Mouse (Mus musculus) gastrocnemius, postnatal 14 days (tissue): ENCODE measurements around the gene Zfyve1. TPM values are rescaled to one million over a fixed set of nuclear protein-coding genes. Genes with fewer than 3 reads are reported as not detected.
A peak's percentile ranks its signal among the peaks of the same experiment; 100 is the strongest.
"Not testable (repeated sequence)": the region's sequence is repeated elsewhere in the genome, so short reads cannot be mapped to it uniquely, and the experiment has no call there.

Experiments
- DNase-seq: peaks from one replicate; pipeline ENCODE4 v3.0.0; 2021; ENCODE audit warnings: mixed read lengths
- intact Hi-C: fragments of 180-260 bp; cut with DNase I; formaldehyde crosslinking; loops from one replicate; pipeline ENCODE4 v1.15.1; 2025; ENCODE audit warnings: low total_unique reads
- long read RNA-seq, 2 experiments: library from polyadenylated mRNA; stranded (forward); transcript quantifications; one replicate each; pipeline ENCODE4 v2.0.0; 2021
- total RNA-seq, 2 experiments: library from RNA; stranded (reverse); gene quantifications; 2 replicates each; pipeline ENCODE4 v1.2.3; 2021

The Zfyve1 gene
- total RNA-seq = 10 to 100 TPM; 14.1 to 19.1 TPM
- long read RNA-seq, experiment 1, full-length matches to known transcripts = 4 of 8 reads
- long read RNA-seq, experiment 1, partial matches to known transcripts = 2 of 8 reads
- long read RNA-seq, experiment 1, other reads (novel, unspliced or antisense) = 2 of 8 reads
- long read RNA-seq, experiment 2, full-length matches to known transcripts = 4 of 9 reads
- long read RNA-seq, experiment 2, partial matches to known transcripts = 1 of 9 reads
- long read RNA-seq, experiment 2, other reads (novel, unspliced or antisense) = 4 of 9 reads

DNA sequence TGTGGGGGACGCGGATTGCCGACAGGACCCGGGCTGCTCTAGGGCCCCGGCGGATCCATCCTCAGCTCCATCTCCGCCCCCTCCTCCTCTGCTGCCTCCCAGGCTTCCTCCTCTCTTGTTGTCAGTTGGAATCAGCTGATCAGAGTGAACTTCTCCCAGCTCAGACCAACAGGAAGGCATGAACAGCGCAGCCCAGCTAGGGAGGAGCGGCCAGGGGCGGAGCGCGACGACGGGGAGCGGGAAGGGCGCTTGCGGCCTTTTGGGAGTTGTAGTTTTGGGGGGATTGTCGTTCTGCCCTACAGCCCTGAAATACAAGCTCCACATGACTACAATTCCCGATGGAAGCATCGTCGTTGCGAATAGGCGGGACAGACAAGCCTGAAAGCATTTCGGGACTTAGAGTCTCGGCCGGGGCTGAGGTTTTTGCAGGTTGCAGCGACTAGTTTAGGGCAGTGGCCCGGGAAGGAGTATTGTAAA, at the start of gene Zfyve1:
Gene Zfyve1, minus strand, starts transcription at position 198 of the 477 bp plus-strand sequence.
- DNase-seq = peak; percentile 95
- intact Hi-C loops = no loop called here

DNA sequence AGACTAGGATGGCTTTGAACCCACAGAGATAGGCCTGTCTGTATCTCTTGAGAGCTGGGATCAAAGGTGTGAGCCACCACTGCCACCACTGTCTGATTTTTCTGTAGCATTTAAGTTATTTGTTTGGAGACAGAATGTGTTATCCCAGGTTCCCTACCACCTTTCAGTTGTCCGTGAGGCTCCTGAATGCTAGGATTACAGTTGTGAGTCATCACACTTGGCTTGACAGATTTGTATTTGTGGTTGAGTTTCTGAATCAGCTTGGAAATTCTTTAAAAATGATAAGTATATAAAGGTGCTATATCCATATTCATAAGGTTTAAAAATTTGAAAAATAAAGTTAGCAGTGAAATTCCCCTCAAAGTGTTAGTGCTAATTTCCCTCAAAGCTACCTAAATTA, 46.1 kb upstream of the Zfyve1 start:
- no peak for DNase-seq
- intact Hi-C loops = no loop called here

DNA sequence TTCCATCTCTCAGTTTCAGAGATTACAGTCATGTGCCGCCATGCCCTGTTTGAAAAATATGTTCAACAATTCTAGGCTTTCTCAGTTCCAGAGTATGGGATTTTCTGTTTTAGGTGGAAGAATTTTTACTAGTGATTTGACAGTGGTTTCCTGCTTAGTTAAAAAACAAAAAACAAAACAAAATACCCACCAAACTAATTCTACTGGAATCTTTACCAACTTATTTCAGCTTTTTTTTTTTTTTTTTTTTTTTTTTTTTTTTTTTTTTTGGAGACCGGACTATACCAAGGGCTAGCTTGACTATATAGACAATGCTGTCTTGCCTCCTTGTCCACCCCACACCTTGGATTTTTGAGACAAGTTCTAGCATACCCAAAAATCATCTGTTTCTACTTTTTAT, 44.2 kb upstream of the Zfyve1 start:
- no peak for DNase-seq
- intact Hi-C loops = no loop called here

DNA sequence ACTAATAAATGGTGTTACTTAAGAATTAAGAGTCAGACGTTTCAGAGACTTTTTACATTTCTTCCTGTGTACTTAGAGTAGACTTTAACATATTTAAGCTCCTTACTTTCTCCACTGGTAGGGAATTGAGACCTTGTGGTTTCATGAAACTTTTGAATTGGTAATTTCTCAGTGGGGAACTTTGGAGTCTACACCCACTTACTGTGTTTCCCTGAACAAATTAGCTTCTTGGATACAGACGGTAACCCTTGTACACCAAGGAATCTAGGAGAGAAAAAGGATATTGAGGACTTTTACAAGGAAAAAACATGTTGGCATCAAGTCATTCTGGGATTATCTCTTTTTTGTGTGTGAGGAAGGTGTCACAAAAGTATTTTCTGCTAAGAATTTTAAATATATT, 36.8 kb upstream of the Zfyve1 start:
- intact Hi-C loops = loop anchor here (10.0 kb wide), 1 partner anchor 51 kb away; the partner anchor contains the start of gene Psen1
- DNase-seq = no peak

DNA sequence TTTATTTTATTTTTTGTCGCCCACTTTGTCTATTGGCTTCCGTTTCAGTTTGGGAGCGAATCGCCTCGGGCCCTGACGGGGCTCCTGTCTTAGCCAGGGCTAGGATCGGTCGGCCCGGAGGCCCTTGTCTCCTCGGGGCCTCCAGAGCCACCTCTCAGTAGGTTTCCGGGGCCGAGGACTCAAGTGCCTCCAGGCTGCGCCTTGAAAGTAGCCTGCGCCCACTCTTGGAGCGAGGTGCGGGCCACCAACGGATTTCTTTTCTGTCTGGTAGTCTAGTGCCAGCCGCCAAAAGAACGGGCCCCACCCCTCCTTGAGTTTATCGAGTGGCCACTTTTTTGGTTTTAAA, 35.6 kb upstream of the Zfyve1 start:
- peak; percentile 18 for DNase-seq

DNA sequence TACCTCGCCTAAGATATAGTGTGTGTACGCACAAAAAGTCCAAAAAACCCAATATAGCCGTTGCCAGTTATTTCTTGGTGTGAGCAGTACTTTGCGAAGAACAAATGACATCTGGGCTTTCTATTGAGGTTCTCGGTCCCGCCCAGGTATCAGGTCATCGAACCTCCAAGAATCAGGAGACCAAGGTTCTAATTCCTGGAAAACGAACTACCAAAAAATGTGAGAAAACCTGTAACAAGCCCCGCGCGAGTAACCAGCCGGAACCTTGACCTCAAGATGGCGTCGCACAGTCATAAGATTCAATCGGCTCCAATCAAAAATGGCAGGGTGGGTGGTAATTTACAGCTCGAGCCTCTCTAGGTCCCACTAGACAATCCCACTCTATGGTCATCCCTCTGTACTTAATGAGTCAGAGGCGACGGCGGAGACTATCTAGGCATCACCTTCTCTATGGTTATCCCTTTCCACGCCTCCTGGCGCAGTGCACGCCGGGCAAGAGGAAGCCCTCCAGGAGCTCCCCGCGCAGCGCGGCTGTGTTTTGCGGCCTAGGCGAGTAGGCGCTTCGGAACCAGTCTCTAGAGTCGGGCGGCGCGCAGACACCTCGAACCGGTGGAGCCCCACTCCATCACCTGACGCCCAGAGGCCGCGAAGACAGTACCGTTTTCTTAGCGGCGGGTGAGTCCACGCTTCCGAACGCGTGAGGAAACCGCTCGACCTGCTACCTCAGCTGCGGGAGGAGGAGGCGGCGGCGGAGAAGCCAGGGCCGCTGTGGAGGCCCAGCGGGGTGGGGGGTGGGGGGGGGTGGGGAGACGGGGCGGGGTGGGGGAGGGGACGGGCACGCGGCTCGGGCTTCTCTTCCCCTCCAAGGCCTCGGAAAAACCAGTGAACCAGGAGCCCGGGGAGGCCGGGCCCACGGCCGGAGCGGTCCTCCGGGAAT, 35.0 kb upstream of the Zfyve1 start:
- intact Hi-C loops = loop anchor here (10.0 kb wide), 1 partner anchor 53 kb away; the partner anchor contains the start of gene Psen1
- DNase-seq = peak; percentile 95

More for the DNA sequence above, 35.6 kb upstream of the Zfyve1 start:
- intact Hi-C loops = loop anchor here (10.0 kb wide), 1 partner anchor 52 kb away; the partner anchor contains the start of gene Psen1

DNA sequence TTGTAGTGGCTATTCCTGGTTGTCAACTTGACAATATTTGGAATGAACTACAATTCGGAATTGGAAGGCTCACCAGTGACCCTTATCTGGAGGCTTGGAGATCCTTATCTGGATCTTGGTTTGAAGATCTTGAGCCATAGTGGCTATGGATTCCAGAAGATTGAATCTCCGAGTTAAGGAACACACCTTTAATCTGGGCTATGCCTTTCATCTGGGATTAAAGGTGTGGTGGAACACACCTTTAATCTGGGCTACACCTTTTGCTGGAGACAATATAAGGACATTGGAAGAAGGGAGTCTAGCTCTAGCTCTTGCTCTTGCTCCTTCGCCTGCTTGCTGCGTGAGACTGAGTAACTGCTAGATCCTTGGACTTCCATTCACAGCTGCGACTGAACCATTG, 33.9 kb upstream of the Zfyve1 start, which contains the start of gene Rbm25:
Gene Rbm25, plus strand, starts transcription at position 301 of the 400 bp plus-strand sequence.
- not testable (repeated sequence) for DNase-seq
- intact Hi-C loops = loop anchor here (10.0 kb wide), 1 partner anchor 54 kb away; the partner anchor contains the start of gene Psen1

DNA sequence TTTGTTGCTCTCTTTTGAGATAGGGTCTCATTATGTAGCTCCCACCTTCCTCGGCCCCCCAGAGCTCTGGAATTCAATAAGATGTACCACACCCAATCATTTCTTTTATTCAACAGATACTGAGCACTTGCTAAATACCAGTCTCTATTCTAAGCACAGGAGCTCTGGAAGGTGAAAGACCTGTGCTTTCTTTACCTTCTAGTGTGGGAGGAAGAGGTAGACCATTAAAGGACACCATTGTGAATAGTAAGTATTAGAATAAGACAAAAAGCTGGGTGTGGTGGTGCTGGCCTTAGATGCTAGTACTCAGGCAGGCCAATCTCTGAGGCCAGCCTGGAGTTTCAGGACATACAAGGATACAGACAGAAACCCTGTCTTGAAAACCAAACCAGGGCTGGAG, 27.3 kb upstream of the Zfyve1 start:
- no peak for DNase-seq
- intact Hi-C loops = no loop called here

DNA sequence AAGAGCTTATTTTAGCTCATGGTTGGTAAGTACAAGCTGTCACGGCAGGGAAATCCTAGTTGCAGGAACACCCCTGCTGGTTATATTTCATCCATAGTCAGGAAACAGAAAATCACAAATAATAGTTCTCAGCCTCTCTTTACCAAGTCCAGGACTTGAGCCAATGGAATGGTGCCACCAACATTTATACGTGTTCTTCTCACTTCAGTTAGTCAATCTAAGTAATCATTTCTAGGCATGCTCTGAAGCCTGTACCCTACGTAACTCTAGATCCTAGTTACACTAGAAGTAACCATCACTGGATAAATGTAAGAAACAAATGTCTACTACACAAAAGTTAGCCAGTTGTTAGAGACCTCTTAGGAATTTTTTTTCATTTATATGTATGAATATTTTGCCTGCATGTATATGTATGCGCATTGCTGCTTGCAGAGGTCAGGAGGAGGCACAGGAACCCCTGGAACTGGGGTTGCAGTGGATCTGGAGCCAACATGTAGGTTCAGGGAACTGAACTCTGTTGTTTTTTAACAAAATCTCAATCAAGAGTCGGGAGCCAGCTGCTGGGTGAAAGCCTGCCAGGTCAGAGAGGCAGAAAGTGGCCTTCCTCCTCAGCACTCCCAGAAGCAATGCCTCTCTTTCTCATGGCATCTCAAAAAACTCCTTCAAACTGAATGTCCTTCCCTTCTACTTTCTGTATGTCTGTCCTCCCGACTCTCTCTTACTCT, 25.2 kb upstream of the Zfyve1 start:
- intact Hi-C loops = no loop called here
- no peak for DNase-seq

DNA sequence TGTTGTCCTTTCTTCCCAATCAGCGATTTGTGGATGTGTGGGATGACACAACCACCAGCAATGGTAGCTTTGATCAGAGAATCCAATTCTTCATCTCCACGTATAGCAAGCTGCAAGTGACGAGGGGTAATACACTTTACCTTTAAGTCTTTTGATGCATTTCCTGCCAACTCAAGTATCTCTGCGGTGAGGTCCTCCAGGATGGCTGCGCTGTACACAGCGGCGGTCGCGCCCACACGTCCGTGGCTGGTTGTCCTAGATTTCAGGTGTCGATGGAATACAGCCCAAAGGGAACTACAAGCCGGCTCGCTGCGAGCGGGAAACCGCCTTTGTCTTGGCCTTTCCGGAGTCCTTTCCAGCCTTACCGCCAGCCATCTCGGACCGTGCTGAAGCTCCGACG, 23.7 kb upstream of the Zfyve1 start:
- DNase-seq, intact Hi-C loops: not testable (repeated sequence)

DNA sequence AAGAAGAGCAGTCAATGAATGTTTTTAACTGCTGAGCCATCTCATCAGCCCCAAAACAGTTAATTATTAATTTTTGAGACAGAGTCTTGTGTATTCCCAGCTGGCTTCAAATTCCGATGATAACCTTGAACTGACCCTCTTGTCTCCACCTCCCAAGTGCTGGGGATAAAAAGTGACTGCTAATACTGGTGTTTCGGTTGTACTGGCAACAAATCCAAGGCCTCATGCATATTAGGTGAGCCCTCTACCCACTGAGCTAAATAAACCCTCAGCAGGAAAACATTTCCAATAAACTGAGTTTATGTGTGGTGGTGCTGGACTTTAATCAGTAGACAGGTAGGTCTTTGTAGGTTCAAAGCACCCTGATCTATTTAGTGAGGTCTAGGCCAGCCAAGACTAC, 22.0 kb upstream of the Zfyve1 start:
- intact Hi-C loops = no loop called here

DNA sequence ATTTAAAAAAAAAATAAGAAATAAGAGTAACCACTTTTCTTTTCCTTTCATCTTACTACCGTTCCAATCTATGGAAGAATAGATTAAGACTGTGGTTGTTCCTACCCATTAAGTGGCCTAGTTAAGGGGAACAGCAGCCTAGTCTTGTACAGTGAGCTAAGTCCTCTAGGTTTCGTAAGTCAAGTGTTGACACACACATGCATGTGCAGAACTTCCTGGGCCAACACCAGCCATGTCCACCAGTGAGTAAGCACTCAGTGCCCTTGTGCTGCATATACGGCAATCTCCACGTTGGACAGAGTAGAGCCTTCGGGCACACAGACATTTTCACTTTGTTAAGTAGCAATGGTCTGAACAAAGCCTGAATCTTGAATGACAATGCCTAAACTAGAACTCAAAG, 20.2 kb upstream of the Zfyve1 start:
- intact Hi-C loops = no loop called here
- no peak for DNase-seq

More for the DNA sequence above, 22.0 kb upstream of the Zfyve1 start:
- DNase-seq = no peak

DNA sequence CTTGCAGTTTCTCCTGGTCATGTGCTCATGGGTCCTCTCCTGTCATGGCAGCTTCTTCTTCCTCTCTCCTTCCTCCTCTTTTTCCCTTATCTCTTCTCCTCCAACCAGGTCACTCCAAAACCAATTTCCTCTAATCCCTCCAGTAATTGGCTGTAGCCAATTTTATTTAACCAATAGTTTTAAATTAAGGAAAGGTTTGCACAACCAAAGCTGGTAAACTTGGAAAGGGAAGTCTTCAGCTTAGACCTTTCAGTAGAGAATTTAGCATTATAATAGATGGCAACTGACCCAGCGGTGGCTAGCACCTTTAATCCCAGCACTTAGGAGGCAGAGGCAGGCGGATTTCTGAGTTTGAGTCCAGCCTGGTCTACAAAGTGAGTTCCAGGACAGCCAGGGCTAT, 9.4 kb upstream of the Zfyve1 start:
- intact Hi-C loops, DNase-seq: not testable (repeated sequence)

DNA sequence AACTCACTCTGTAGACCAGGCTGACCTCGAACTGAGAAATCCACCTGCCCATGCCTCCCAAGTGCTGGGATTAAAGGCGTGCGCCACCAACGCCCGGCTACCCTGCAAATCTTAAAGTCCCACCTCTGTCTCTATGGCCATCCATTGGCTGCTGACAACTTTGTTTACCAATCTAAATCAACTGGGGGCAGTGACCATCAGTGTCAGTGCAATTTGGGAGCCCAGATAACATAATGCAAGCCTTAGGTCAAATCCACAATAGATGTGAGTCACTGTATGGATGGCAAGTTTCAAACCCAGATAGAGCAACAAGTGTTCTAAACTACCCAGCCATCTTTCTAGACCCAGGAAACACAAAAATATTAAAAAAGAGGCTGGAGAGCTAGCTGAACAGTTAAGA, 5.3 kb upstream of the Zfyve1 start:
- DNase-seq = no peak
- intact Hi-C loops = no loop called here

DNA sequence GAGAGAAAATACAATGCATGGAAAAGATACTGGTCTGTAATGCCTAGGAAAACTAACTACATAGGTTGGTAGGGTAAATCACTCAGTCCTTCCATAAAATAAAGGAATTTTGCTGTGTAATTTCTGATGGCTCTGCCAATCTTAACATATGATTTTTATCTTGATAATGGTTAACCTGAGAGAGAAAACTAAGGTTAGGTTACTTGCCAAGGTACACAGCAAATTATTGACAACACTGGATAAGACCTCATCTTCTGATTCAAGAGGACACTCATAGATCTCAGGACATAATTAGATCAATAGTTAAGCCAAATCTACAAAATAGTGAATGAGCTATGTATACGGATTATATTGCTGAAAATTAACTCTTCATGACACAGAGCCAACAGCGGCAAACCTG, 859 bp upstream of the Zfyve1 start:
- intact Hi-C loops = no loop called here
- DNase-seq = no peak

DNA sequence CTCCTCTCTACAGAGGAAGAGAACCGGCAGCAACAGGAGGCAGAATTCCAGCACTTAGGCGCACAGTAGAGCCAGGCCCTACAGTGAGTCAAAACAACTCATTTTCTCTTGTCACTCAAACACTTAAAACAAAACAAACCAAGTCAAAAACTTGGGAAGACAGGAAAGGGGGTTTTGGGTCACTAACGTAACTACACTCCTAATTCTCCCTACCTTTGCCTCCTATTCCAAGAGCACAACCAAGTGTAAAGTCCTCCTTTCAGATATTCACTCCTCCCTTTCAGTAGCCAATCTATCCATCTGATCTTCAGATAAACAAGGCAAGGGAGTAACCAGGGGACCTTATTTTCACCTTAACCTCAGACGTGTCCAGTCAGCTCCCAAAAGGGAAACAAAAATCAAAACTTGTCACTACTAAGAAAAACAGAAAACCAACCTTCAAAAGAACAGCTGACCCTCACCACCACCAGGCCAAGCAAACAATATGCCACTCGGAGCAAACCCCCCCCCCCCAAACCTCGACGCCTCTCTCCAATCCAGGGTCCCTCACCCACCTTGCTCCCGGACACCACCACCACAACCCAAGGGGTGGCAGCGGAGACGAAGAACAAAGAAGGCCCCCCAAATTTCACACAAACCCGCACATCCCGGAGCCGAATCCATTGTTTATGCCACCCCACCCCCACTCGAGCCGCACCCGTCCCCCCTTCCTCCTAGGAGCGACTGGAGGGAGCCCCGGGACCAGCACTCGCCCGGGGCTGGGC, 649 bp downstream of the Zfyve1 start:
- DNase-seq = no peak
- intact Hi-C loops = no loop called here

DNA sequence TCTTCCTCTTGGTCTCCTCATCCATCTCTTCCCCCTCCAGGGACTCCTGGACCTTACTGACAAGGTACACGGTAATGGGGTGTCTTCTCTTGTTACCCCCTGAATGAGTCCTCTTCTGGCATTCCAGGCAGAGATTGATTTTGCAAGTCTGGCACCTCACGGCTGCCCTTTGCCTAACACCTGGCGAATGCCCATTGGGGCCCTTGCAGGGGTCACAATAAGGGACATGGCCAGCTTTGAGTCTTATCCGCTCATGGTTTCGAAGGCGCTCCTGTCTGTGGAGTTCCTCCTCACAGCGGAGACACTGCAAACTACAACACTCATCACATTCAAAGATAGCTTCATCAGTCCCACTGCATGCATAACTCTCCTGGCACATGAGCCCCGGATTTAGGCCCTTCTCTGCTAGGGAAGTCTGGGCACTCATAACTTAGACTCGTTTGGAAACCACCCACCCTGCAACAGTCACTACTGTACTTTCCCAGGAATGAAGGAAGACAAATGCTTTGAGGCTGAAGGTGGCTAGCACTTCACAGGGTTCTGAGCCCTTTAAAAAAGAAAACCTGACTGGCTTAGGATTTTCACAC, 2.5 kb downstream of the Zfyve1 start:
- intact Hi-C loops = no loop called here

DNA sequence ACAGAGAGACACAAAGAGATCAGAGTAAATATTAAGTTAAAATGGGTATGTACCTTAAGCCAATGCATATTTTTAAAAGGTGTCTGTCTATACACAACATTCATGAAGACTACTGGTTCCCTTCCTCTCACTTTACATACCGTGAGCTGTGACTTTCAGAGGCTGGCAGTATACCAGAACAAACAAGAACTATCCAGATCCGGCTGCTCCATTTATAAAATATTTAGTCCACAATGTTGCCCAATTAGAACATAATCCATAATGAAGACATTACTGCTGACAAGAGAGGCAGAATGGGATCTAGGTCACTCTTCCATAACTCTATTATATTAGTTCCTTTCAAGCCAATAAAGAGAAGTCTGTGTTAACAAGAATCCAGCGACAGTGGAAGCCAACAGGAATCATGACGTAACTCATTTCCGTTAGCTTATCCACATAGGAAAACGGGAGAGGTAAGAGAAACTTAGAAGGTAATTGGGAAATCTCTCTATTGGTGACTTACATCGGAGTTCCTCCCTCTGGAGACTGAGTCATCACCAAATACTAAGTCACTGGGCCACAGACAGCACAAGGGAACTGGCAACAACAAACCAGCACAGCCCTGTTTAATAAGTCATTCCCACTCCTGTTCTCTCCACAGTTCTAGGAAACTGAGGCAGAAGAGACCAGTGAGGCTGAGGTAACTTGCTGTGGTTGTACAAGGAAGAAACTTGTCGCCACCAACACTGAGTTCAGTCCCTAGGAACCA, 5.1 kb downstream of the Zfyve1 start:
- intact Hi-C loops = no loop called here
- DNase-seq = no peak

More for the DNA sequence above, 2.5 kb downstream of the Zfyve1 start:
- no peak for DNase-seq
